Mouse (Mus musculus): ENCODE results near the gene Cryzl1. TPM values are rescaled to one million over a fixed set of nuclear protein-coding genes. Genes with fewer than 3 reads are reported as not detected.

The Cryzl1 gene
- polyA plus RNA-seq, 1 experiment from 2014 or later = 70.7 TPM

- Histone ChIP-seq H3K4me1 (no peaks in the 10 kb centered on the region), H3K9me3 (no peaks in the 10 kb centered on the region), H3K27me3 (no peaks in the 10 kb centered on the region), H3K36me3 (peaks cover 83% of the 10 kb centered on the region), H3K9ac (no peak overlapping the region), H3K27ac (no peak overlapping the region), H3K4me2 (no peak overlapping the region), H3K4me3 (no peak overlapping the region)
- no peak for ATAC-seq (ENCODE audit: insufficient number of reproducible peaks, insufficient read depth, low FRiP score, low TSS enrichment, low read depth)
- 78% methylated on average over 5 of the region's 5 CpGs for WGBS
Measured at GRCm38 (mm10) chr16:91680656-91681055, 48.1 kb downstream of the Cryzl1 start.

- H3K27ac ChIP-seq = no peak overlapping the region
Measured at GRCm38 (mm10) chr16:91678147-91678911, 50.4 kb downstream of the Cryzl1 start.

GRCm38 (mm10) chr16:91674500-91674899 lies 54.3 kb downstream of the Cryzl1 start:
- H3K4me3 ChIP-seq = no peak overlapping the region
- peaks cover 85% of the 10 kb centered on the region for H3K36me3 ChIP-seq
- no peak overlapping the region for H3K27ac ChIP-seq
- H3K27me3 ChIP-seq = no peaks in the 10 kb centered on the region
- no peak for ATAC-seq (ENCODE audit: insufficient number of reproducible peaks, insufficient read depth, low FRiP score, low TSS enrichment, low read depth)
- no peak overlapping the region for H3K9ac ChIP-seq
- H3K9me3 ChIP-seq = no peaks in the 10 kb centered on the region
- WGBS = 87% methylated on average over 4 of the region's 4 CpGs
- no peak overlapping the region for H3K4me2 ChIP-seq
- no peaks in the 10 kb centered on the region for H3K4me1 ChIP-seq

More at GRCm38 (mm10) chr16:91678147-91678911, 50.4 kb downstream of the Cryzl1 start:
- Histone ChIP-seq H3K9ac (no peak overlapping the region), H3K27me3 (no peaks in the 10 kb centered on the region), H3K9me3 (no peaks in the 10 kb centered on the region), H3K4me1 (no peaks in the 10 kb centered on the region), H3K36me3 (peaks cover 80% of the 10 kb centered on the region), H3K4me2 (no peak overlapping the region), H3K4me3 (no peak overlapping the region)
- 92% methylated on average over 5 of the region's 5 CpGs for WGBS
- ATAC-seq (ENCODE audit: insufficient number of reproducible peaks, insufficient read depth, low FRiP score, low TSS enrichment, low read depth) = no peak

- H3K36me3 ChIP-seq = peaks cover 83% of the 10 kb centered on the region
- no peak overlapping the region for H3K4me2 ChIP-seq
Measured at GRCm38 (mm10) chr16:91663795-91664194, 65.0 kb downstream of the Cryzl1 start.

GRCm38 (mm10) chr16:91662336-91662735 lies 66.4 kb downstream of the Cryzl1 start:
- Histone ChIP-seq H3K27me3 (no peaks in the 10 kb centered on the region), H3K9me3 (no peaks in the 10 kb centered on the region; the same call in 1 of the 2 replicates), H3K4me3 (no peak overlapping the region), H3K4me2 (no peak overlapping the region), H3K9ac (no peak overlapping the region), H3K4me1 (0 out of 2 replicates have a peak, but pooled peaks cover 2% of the 10 kb centered on the region), H3K27ac (no peak overlapping the region), H3K36me3 (peaks cover 92% of the 10 kb centered on the region)
- WGBS = 95% methylated on average over 16 of the region's 16 CpGs
- ATAC-seq (ENCODE audit: insufficient number of reproducible peaks, insufficient read depth, low FRiP score, low TSS enrichment, low read depth) = no peak

More at GRCm38 (mm10) chr16:91663795-91664194, 65.0 kb downstream of the Cryzl1 start:
- ATAC-seq (ENCODE audit: insufficient number of reproducible peaks, insufficient read depth, low FRiP score, low TSS enrichment, low read depth) = no peak
- Histone ChIP-seq H3K9me3 (no peaks in the 10 kb centered on the region; the same call in 1 of the 2 replicates), H3K27ac (no peak overlapping the region), H3K4me3 (no peak overlapping the region), H3K9ac (no peak overlapping the region), H3K27me3 (no peaks in the 10 kb centered on the region), H3K4me1 (0 out of 2 replicates have a peak, but pooled peaks cover 2% of the 10 kb centered on the region)
- 92% methylated on average over 3 of the region's 3 CpGs for whole genome bisulfite sequencing

- no peak overlapping the region for H3K27ac ChIP-seq
- H3K4me3 ChIP-seq = no peak overlapping the region
- 75% methylated on average over 1 of the region's 1 CpGs for WGBS
- no peak overlapping the region for H3K9ac ChIP-seq
- peaks cover 92% of the 10 kb centered on the region for H3K36me3 ChIP-seq
- H3K9me3 ChIP-seq = no peaks in the 10 kb centered on the region; the same call in 1 of the 2 replicates
- no peaks in the 10 kb centered on the region for H3K27me3 ChIP-seq
- 0 out of 2 replicates have a peak, but pooled peaks cover 2% of the 10 kb centered on the region for H3K4me1 ChIP-seq
- no peak overlapping the region for H3K4me2 ChIP-seq
- no peak for ATAC-seq (ENCODE audit: insufficient number of reproducible peaks, insufficient read depth, low FRiP score, low TSS enrichment, low read depth)
Measured at GRCm38 (mm10) chr16:91661397-91661796, 67.4 kb downstream of the Cryzl1 start.

GRCm38 (mm10) chr16:91659798-91660197 lies 69.0 kb downstream of the Cryzl1 start:
- H3K9me3 ChIP-seq = no peaks in the 10 kb centered on the region; the same call in 1 of the 2 replicates

GRCm38 (mm10) chr16:91658471-91658870 lies 70.3 kb downstream of the Cryzl1 start:
- Histone ChIP-seq H3K4me1 (0 out of 2 replicates have a peak, but pooled peaks cover 2% of the 10 kb centered on the region), H3K27me3 (no peaks in the 10 kb centered on the region), H3K36me3 (peaks cover 93% of the 10 kb centered on the region), H3K9me3 (no peaks in the 10 kb centered on the region; the same call in 1 of the 2 replicates), H3K4me2 (no peak overlapping the region), H3K4me3 (no peak overlapping the region), H3K9ac (no peak overlapping the region), H3K27ac (no peak overlapping the region)
- ATAC-seq (ENCODE audit: insufficient number of reproducible peaks, insufficient read depth, low FRiP score, low TSS enrichment, low read depth) = no peak
- WGBS = 94% methylated on average over 5 of the region's 5 CpGs

More at GRCm38 (mm10) chr16:91659798-91660197, 69.0 kb downstream of the Cryzl1 start:
- H3K27ac ChIP-seq = no peak overlapping the region
- WGBS = 97% methylated on average over 20 of the region's 20 CpGs
- peaks cover 93% of the 10 kb centered on the region for H3K36me3 ChIP-seq
- H3K4me2 ChIP-seq = no peak overlapping the region
- H3K4me3 ChIP-seq = no peak overlapping the region
- no peak for ATAC-seq (ENCODE audit: insufficient number of reproducible peaks, insufficient read depth, low FRiP score, low TSS enrichment, low read depth)
- no peak overlapping the region for H3K9ac ChIP-seq
- H3K4me1 ChIP-seq = 0 out of 2 replicates have a peak, but pooled peaks cover 2% of the 10 kb centered on the region
- H3K27me3 ChIP-seq = no peaks in the 10 kb centered on the region

GRCm38 (mm10) chr16:91657285-91657684 lies 71.5 kb downstream of the Cryzl1 start:
- 0 out of 2 replicates have a peak, but pooled peaks have one; percentile 43 for ATAC-seq (ENCODE audit: insufficient number of reproducible peaks, insufficient read depth, low FRiP score, low TSS enrichment, low read depth)
- H3K27ac ChIP-seq = no peak overlapping the region
- H3K9me3 ChIP-seq = no peaks in the 10 kb centered on the region; the same call in 1 of the 2 replicates
- no peak overlapping the region for H3K9ac ChIP-seq
- no peaks in the 10 kb centered on the region for H3K27me3 ChIP-seq
- peaks cover 90% of the 10 kb centered on the region for H3K36me3 ChIP-seq
- 97% methylated on average over 17 of the region's 17 CpGs for WGBS
- no peak overlapping the region for H3K4me2 ChIP-seq
- H3K4me3 ChIP-seq = no peak overlapping the region
- 0 out of 2 replicates have a peak, but pooled peaks cover 6% of the 10 kb centered on the region for H3K4me1 ChIP-seq

GRCm38 (mm10) chr16:91655285-91655684 lies 73.5 kb downstream of the Cryzl1 start:
- 97% methylated on average over 9 of the region's 9 CpGs for WGBS
- Histone ChIP-seq H3K36me3 (peaks cover 85% of the 10 kb centered on the region), H3K27me3 (no peaks in the 10 kb centered on the region), H3K27ac (no peak overlapping the region), H3K9ac (no peak overlapping the region), H3K4me1 (peaks cover 10% of the 10 kb centered on the region; the same call in 1 of the 2 replicates), H3K4me2 (no peak overlapping the region), H3K9me3 (no peaks in the 10 kb centered on the region; the same call in 1 of the 2 replicates), H3K4me3 (no peak overlapping the region)
- ATAC-seq (ENCODE audit: insufficient number of reproducible peaks, insufficient read depth, low FRiP score, low TSS enrichment, low read depth) = no peak

- H3K27me3 ChIP-seq = no peaks in the 10 kb centered on the region
- no peak overlapping the region for H3K27ac ChIP-seq
- H3K9ac ChIP-seq = no peak overlapping the region
- peaks cover 54% of the 10 kb centered on the region for H3K36me3 ChIP-seq
- no peak for ATAC-seq (ENCODE audit: insufficient number of reproducible peaks, insufficient read depth, low FRiP score, low TSS enrichment, low read depth)
- no peaks in the 10 kb centered on the region for H3K9me3 ChIP-seq
- H3K4me1 ChIP-seq = peaks cover 14% of the 10 kb centered on the region
- no peak overlapping the region for H3K4me2 ChIP-seq
- 86% methylated on average over 3 of the region's 3 CpGs for WGBS
- no peak overlapping the region for H3K4me3 ChIP-seq
Measured at GRCm38 (mm10) chr16:91652191-91652590, 76.6 kb downstream of the Cryzl1 start.

- no peak for ATAC-seq (ENCODE audit: insufficient number of reproducible peaks, insufficient read depth, low FRiP score, low TSS enrichment, low read depth)
- Histone ChIP-seq H3K4me2 (peak overlapping the region; percentile 33), H3K4me3 (no peak overlapping the region)
Measured at GRCm38 (mm10) chr16:91649781-91650180, 79.0 kb downstream of the Cryzl1 start.

More at GRCm38 (mm10) chr16:91649781-91650180, 79.0 kb downstream of the Cryzl1 start:
- peaks cover 16% of the 10 kb centered on the region for H3K4me1 ChIP-seq
- H3K9me3 ChIP-seq = no peaks in the 10 kb centered on the region
- peaks cover 30% of the 10 kb centered on the region for H3K36me3 ChIP-seq
- no peak overlapping the region for H3K9ac ChIP-seq
- no peaks in the 10 kb centered on the region for H3K27me3 ChIP-seq
- no peak overlapping the region for H3K27ac ChIP-seq
